Mouse (Mus musculus) G1E (cell line): Measurements from ENCODE around the gene Gstk1.

Experiments
- CTCF ChIP-seq: IDR thresholded peaks from 2 replicates; pipeline ENCODE4 v1.5.1; 2012; ENCODE audit warnings: low read depth, low read length, inconsistent platforms, mixed read lengths
- GATA1 ChIP-seq: IDR thresholded peaks from 2 replicates; pipeline ENCODE4 v1.6.1; 2012; ENCODE audit warnings: borderline replicate concordance, low read length, inconsistent platforms, mixed read lengths
- POLR2AphosphoS5 ChIP-seq: IDR thresholded peaks from 2 replicates; pipeline ENCODE4 v1.6.1; 2012; ENCODE audit warnings: low read depth, low read length, inconsistent platforms; ENCODE audit not compliant: insufficient replicate concordance
- TAL1 ChIP-seq: conservative IDR thresholded peaks from 2 replicates; pipeline ENCODE4 v1.6.1; 2012; ENCODE audit warnings: low read depth, low read length, inconsistent platforms, mixed read lengths

DNA sequence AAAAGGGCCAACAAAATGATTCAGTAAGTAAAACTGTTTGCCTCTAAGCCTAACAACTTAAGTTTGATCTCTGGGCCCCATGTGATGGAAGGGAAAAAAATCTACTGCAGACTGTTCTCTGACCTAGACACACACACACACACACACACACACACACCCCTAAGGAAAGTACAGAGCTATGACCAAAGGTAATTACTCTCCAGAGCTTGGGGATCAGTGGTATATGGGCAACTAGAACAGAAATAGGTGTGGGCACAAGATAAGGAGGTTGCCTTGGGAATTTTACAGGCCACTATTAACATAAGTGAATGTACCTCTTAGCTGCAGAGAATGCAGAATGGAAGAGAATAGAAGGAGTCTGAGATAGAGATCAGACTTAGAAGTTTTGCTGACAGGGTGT is 41.8 kb downstream of the Gstk1 start:
- no peak for TF ChIP-seq CTCF
- TF ChIP-seq TAL1: no peak
- no peak for TF ChIP-seq GATA1
- no peak for TF ChIP-seq POLR2AphosphoS5
